Mouse (Mus musculus) ES-E14 (cell line): Measurements from ENCODE around the gene Atl3.

Source experiments
- MAFK ChIP-seq: IDR thresholded peaks from 2 replicates; pipeline ENCODE4 v1.6.1; 2014; ENCODE audit warnings: mild to moderate bottlenecking, low read depth, low read length, inconsistent platforms; ENCODE audit not compliant: insufficient read depth
- ZC3H11A ChIP-seq: IDR thresholded peaks from 2 replicates; pipeline ENCODE4 v1.6.1; 2012; ENCODE audit warnings: low read depth, mild to moderate bottlenecking, inconsistent platforms, low read length, borderline replicate concordance

DNA sequence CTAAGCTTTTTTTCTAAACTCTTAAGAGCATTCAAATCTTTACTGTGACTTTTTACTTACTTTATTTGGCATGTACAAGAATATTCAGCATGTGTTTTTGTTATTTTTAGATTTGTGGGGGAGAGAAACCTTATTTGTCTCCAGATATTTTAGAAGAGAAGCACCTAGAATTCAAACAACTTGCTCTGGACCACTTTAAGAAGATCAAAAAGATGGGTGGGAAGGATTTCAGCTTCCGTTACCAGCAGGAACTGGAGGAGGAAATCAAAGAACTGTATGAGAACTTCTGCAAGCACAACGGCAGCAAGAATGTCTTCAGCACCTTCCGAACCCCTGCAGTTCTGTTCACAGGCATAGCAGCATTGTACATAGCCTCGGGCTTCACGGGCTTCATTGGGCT, 38.1 kb downstream of the Atl3 start:
- TF ChIP-seq MAFK (no peak), ZC3H11A (no peak)
